Mouse (Mus musculus) thymus, adult 2 months (tissue): ENCODE results near the gene Hdac11.

Source experiments
- CTCF ChIP-seq: fragments of 200-500 bp; IDR thresholded peaks from 2 replicates; pipeline ENCODE4 v1.5.1; 2012; ENCODE audit warnings: mild to moderate bottlenecking, control low read depth, low read length, moderate library complexity, borderline replicate concordance; ENCODE audit not compliant: control insufficient read depth, poor library complexity, insufficient read depth; ENCODE audit errors: extremely low read depth
- POLR2A ChIP-seq: fragments of 200-500 bp; IDR thresholded peaks from 2 replicates; pipeline ENCODE4 v1.6.1; 2012; ENCODE audit warnings: mild to moderate bottlenecking, low read length, control low read depth, moderate library complexity; ENCODE audit not compliant: control insufficient read depth, poor library complexity, insufficient read depth; ENCODE audit errors: extremely low read depth

DNA sequence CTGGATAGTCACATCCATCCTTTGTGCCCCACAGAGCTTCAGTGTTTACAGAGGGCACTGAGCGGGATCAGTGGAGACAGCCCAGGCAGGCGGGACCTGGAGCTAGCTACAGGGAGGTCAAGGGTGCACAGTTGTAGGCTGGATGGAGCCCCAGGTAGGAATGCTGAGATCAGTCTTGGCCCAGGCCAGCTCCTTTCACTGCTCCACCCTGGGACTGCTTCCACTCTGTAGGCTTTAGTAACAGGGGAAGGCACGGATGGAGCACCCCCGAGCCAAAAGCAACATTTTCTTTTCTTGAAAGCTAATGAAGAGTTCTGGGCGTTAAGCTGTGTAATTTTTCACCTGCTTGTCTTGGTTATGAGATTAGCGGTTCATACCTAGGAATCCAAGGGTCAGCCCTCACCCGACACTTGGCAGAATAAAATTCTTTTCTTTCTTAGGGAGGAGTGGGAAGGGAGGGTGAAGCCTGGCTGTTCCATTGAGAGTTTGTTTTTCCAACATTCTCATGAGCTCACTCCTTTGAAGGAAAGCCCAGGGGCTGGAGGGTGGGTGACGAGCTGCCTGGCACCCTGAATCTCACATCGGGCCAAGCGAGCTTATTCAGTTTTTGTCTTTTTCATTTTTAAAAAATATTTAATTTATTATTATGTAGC, 66.4 kb downstream of the Hdac11 start:
- TF ChIP-seq CTCF (no peak), POLR2A (no peak)
